Mouse (Mus musculus): Measurements from ENCODE around the gene Lrrc4b. TPM values are rescaled to one million over a fixed set of nuclear protein-coding genes. Genes with fewer than 3 reads are reported as not detected.

Lrrc4b gene
- polyA plus RNA-seq, 1 experiment from 2014 or later, result 11.4 TPM

DNA sequence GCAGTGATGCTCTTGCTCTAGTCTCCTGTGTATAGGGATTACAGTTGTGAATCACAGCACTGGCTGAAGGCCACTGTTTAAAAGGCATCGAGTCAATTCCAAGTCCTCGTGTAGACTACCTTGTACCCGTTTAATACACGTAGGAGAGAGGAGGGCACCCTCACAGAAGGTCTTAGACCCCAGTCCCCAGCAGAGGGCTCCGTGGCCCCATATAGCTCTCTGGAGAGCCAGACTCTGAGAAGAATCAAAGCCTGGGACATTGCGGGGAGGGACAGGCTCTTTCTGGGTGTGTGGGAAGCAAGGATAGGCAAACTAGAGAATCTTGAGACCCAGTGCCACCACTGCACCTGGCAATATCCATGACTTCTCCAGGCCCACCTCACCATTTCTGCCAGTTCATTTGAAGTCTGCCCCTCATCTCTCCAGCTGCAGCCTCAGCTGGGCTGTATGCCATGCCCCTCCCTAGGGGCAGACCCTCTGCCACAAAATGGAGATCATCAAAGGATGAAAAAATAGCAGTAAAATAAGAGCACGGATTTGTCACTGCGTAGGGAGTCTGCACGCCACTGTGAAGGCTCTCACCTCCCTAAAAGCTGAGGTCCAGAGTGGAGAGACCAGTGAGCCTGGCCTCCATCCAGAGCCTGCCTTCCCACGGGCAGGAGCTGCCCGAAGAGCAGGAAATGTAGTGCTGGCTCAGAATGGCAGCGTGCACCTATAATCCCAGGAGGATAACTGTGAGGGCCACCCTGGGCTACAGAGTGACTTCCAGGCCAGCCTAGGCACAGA is 17.4 kb downstream of the Lrrc4b start:
- H3K4me1 ChIP-seq (replicated peaks; ENCODE audit: control insufficient read depth, insufficient read depth, low read length), result peaks cover 13% of the 10 kb centered on the region
- H3K9ac ChIP-seq (ENCODE audit: low read depth, low read length), result no peak overlapping the region
- no peak overlapping the region for H3K27ac ChIP-seq (ENCODE audit: low read depth, low read length)
- WGBS, result 57% methylated on average over 12 of the region's 12 CpGs
- ATAC-seq (ENCODE audit: low FRiP score) (no peak), DNase-seq (ENCODE audit: low spot score) (no peak)
- no peak overlapping the region for H3K4me3 ChIP-seq (ENCODE audit: low read depth, low read length)
- H3K4me2 ChIP-seq (replicated peaks; ENCODE audit: low read depth, low read length), result no peak overlapping the region
- H3K36me3 ChIP-seq (ENCODE audit: control insufficient read depth, insufficient read depth, low read length), result peaks cover 15% of the 10 kb centered on the region
- H3K9me3 ChIP-seq (ENCODE audit: control insufficient read depth, low read length), result no peaks in the 10 kb centered on the region
- peaks cover 13% of the 10 kb centered on the region for H3K27me3 ChIP-seq (ENCODE audit: control insufficient read depth, insufficient read depth, low read length)

DNA sequence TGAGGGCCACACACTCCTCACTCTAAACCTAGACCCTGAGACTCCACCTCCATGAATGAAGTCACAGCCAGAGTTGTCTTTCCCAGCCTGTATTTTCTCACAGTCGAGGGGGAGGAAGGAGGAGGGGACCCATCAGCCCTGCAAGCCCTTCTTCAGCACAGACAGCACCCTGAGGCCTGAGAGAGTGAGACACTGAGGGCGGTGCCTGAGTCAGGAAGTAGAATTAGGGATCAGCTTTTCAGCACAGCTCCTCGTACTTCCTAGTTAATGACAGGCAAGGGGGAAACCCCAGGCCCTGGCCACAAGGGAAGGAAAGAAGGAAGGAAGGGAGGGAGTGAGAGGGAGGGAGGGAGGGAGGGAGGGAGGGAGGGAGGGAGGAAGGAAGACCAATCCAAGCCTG is 24.4 kb downstream of the Lrrc4b start:
- no peak overlapping the region for H3K9ac ChIP-seq (ENCODE audit: low read depth, low read length)
- H3K4me3 ChIP-seq (ENCODE audit: low read depth, low read length), result no peak overlapping the region
- no peaks in the 10 kb centered on the region for H3K9me3 ChIP-seq (ENCODE audit: control insufficient read depth, low read length)
- no peak overlapping the region for H3K27ac ChIP-seq (ENCODE audit: low read depth, low read length)
- no peaks in the 10 kb centered on the region for H3K4me1 ChIP-seq (replicated peaks; ENCODE audit: control insufficient read depth, insufficient read depth, low read length)
- no peak overlapping the region for H3K4me2 ChIP-seq (replicated peaks; ENCODE audit: low read depth, low read length)
- 33% methylated on average over 3 of the region's 3 CpGs for WGBS
- peaks cover 13% of the 10 kb centered on the region; the same call in 1 of the 2 replicates for H3K36me3 ChIP-seq (ENCODE audit: control insufficient read depth, insufficient read depth, low read length)
- ATAC-seq (ENCODE audit: low FRiP score) (no peak), DNase-seq (ENCODE audit: low spot score) (no peak)
- no peaks in the 10 kb centered on the region for H3K27me3 ChIP-seq (ENCODE audit: control insufficient read depth, insufficient read depth, low read length)

DNA sequence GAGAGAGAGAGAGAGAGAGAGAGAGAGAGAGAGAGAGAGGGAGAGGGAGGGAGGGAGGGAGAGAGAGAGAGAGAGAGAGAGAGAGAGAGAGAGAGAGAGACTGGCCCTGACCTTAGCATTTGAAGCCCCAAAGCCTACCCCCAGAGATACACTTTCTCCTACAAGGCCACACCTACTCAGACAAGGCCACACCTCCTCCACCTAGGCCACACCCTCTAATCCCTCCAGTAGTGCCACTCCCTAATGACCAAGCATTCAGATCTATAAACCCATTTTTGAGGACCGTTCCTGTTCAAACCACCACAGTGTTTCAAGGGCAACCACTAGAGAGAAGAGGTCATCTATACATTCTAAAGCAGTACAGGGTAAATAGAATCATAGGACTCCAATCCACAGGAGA is 27.5 kb downstream of the Lrrc4b start:
- DNase-seq (ENCODE audit: low spot score) (no peak), ATAC-seq (ENCODE audit: low FRiP score) (no peak)
- Histone ChIP-seq H3K27me3 (ENCODE audit: control insufficient read depth, insufficient read depth, low read length) (peaks cover 9% of the 10 kb centered on the region), H3K4me3 (ENCODE audit: low read depth, low read length) (no peak overlapping the region), H3K27ac (ENCODE audit: low read depth, low read length) (no peak overlapping the region), H3K9ac (ENCODE audit: low read depth, low read length) (no peak overlapping the region), H3K9me3 (ENCODE audit: control insufficient read depth, low read length) (no peaks in the 10 kb centered on the region), H3K36me3 (ENCODE audit: control insufficient read depth, insufficient read depth, low read length) (peaks cover 10% of the 10 kb centered on the region; the same call in 1 of the 2 replicates), H3K4me1 (replicated peaks; ENCODE audit: control insufficient read depth, insufficient read depth, low read length) (no peaks in the 10 kb centered on the region), H3K4me2 (replicated peaks; ENCODE audit: low read depth, low read length) (no peak overlapping the region)
- 89% methylated on average over 1 of the region's 1 CpGs for WGBS

DNA sequence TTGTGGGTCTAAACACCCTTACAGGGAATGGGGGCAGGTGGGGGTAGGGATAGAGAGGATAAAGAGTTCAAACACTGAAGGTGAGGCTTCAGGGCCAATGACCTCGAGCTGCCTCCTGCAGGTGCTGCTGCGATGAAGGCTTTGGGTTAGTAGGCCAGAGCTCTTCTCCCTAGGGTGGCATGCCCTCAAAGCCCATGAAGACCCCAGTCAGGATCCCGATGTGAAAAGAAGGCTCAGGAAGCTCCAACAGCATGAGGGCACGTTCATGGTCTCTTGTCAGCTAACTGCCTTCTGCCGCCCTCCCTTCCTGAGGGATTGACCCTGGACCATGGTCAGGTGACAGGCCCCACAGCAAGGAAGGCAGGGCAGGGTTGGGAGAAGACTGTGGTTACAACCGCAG is 31.2 kb downstream of the Lrrc4b start:
- DNase-seq (ENCODE audit: low spot score) (no peak), ATAC-seq (ENCODE audit: low FRiP score) (no peak)
- Histone ChIP-seq H3K9ac (ENCODE audit: low read depth, low read length) (no peak overlapping the region), H3K9me3 (ENCODE audit: control insufficient read depth, low read length) (no peaks in the 10 kb centered on the region), H3K27me3 (ENCODE audit: control insufficient read depth, insufficient read depth, low read length) (peaks cover 21% of the 10 kb centered on the region), H3K36me3 (ENCODE audit: control insufficient read depth, insufficient read depth, low read length) (peaks cover 22% of the 10 kb centered on the region; the same call in 1 of the 2 replicates), H3K4me3 (ENCODE audit: low read depth, low read length) (no peak overlapping the region), H3K4me1 (replicated peaks; ENCODE audit: control insufficient read depth, insufficient read depth, low read length) (peaks cover 8% of the 10 kb centered on the region), H3K27ac (ENCODE audit: low read depth, low read length) (no peak overlapping the region), H3K4me2 (replicated peaks; ENCODE audit: low read depth, low read length) (no peak overlapping the region)
- 76% methylated on average over 6 of the region's 6 CpGs for WGBS

DNA sequence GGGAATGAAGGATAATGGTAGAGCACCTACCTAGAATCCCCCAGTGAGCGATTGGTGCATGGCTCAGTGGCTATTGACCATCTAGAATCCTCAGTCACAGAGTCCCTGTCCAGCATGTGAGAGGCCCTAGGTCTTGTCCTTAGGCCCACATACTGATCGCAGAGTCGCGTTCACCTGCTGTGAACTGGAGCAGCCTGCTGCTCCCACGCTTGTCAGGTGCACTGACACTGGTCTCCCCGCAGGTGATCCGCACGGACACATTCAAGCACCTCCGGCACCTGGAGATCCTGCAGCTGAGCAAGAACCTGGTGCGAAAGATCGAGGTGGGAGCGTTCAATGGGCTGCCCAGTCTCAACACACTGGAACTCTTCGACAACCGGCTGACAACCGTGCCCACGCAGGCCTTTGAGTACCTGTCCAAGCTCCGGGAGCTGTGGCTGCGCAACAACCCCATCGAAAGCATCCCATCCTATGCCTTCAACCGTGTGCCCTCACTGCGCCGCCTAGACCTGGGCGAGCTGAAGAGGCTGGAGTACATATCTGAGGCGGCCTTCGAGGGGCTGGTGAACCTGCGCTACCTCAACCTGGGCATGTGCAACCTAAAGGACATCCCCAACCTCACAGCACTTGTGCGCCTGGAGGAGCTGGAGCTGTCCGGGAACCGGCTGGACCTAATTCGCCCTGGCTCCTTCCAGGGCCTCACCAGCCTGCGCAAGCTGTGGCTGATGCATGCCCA is 32.1 kb downstream of the Lrrc4b start:
- H3K27ac ChIP-seq (ENCODE audit: low read depth, low read length), result no peak overlapping the region
- peaks cover 21% of the 10 kb centered on the region for H3K27me3 ChIP-seq (ENCODE audit: control insufficient read depth, insufficient read depth, low read length)
- H3K9ac ChIP-seq (ENCODE audit: low read depth, low read length), result no peak overlapping the region
- no peak for ATAC-seq (ENCODE audit: low FRiP score)
- DNase-seq (ENCODE audit: low spot score), result no peak
- peaks cover 22% of the 10 kb centered on the region; the same call in 1 of the 2 replicates for H3K36me3 ChIP-seq (ENCODE audit: control insufficient read depth, insufficient read depth, low read length)
- WGBS, result 80% methylated on average over 31 of the region's 31 CpGs
- no peak overlapping the region for H3K4me2 ChIP-seq (replicated peaks; ENCODE audit: low read depth, low read length)
- no peaks in the 10 kb centered on the region for H3K9me3 ChIP-seq (ENCODE audit: control insufficient read depth, low read length)
- no peak overlapping the region for H3K4me3 ChIP-seq (ENCODE audit: low read depth, low read length)
- H3K4me1 ChIP-seq (replicated peaks; ENCODE audit: control insufficient read depth, insufficient read depth, low read length), result peaks cover 8% of the 10 kb centered on the region

DNA sequence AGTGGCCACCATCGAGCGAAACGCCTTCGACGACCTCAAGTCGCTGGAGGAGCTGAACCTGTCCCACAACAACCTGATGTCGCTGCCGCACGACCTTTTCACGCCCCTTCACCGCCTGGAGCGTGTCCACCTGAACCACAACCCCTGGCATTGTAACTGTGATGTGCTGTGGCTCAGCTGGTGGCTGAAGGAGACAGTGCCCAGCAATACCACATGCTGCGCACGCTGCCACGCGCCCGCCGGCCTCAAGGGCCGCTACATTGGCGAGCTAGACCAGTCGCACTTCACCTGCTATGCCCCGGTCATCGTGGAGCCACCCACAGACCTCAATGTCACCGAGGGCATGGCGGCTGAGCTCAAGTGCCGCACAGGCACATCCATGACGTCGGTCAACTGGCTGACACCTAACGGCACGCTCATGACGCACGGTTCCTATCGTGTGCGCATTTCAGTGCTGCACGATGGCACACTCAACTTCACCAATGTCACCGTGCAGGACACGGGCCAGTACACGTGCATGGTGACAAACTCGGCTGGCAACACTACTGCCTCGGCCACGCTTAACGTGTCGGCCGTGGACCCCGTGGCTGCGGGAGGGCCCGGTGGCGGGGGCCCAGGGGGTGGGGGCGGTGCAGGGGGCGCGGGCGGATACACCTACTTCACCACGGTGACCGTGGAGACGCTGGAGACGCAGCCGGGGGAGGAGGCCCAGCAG is 32.8 kb downstream of the Lrrc4b start:
- 64% methylated on average over 57 of the region's 57 CpGs for WGBS
- H3K9ac ChIP-seq (ENCODE audit: low read depth, low read length), result no peak overlapping the region
- ATAC-seq (ENCODE audit: low FRiP score) (no peak), DNase-seq (ENCODE audit: low spot score) (no peak)
- H3K4me3 ChIP-seq (ENCODE audit: low read depth, low read length), result no peak overlapping the region
- peaks cover 21% of the 10 kb centered on the region for H3K27me3 ChIP-seq (ENCODE audit: control insufficient read depth, insufficient read depth, low read length)
- H3K27ac ChIP-seq (ENCODE audit: low read depth, low read length), result no peak overlapping the region
- H3K4me1 ChIP-seq (replicated peaks; ENCODE audit: control insufficient read depth, insufficient read depth, low read length), result peaks cover 8% of the 10 kb centered on the region
- H3K36me3 ChIP-seq (ENCODE audit: control insufficient read depth, insufficient read depth, low read length), result peaks cover 22% of the 10 kb centered on the region; the same call in 1 of the 2 replicates
- H3K4me2 ChIP-seq (replicated peaks; ENCODE audit: low read depth, low read length), result no peak overlapping the region
- H3K9me3 ChIP-seq (ENCODE audit: control insufficient read depth, low read length), result no peaks in the 10 kb centered on the region

DNA sequence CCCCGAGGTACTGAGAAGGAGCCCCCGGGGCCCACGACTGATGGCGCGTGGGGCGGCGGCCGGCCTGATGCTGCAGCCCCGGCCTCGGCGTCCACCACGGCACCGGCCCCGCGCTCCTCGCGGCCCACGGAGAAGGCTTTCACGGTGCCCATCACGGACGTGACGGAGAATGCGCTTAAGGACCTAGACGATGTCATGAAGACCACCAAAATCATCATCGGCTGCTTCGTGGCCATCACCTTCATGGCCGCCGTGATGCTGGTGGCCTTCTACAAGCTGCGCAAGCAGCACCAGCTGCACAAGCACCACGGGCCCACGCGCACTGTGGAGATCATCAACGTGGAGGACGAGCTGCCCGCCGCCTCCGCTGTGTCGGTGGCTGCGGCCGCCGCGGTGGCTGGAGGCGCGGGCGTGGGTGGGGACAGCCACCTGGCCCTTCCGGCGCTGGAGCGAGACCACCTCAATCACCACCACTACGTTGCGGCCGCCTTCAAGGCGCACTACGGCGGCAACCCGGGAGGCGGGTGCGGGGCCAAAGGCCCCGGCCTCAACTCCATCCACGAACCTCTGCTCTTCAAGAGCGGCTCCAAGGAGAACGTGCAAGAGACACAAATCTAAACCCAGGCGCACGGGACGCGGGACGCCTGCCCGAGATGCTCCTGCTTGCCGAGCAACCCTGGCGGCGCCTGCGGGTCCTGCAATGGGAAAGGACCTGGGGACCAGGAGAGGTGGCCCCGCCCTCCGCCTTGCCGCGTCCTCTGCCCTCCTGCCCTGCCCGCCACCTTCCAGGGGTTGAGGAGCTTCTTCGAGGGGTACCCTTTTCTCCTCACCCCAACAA is 33.6 kb downstream of the Lrrc4b start:
- 20% methylated on average over 75 of the region's 77 CpGs for WGBS
- Histone ChIP-seq H3K36me3 (ENCODE audit: control insufficient read depth, insufficient read depth, low read length) (peaks cover 21% of the 10 kb centered on the region; the same call in 1 of the 2 replicates), H3K4me3 (ENCODE audit: low read depth, low read length) (no peak overlapping the region), H3K9me3 (ENCODE audit: control insufficient read depth, low read length) (no peaks in the 10 kb centered on the region), H3K27ac (ENCODE audit: low read depth, low read length) (no peak overlapping the region), H3K27me3 (ENCODE audit: control insufficient read depth, insufficient read depth, low read length) (peaks cover 21% of the 10 kb centered on the region), H3K4me2 (replicated peaks; ENCODE audit: low read depth, low read length) (no peak overlapping the region; the same call in 1 of the 2 replicates), H3K4me1 (replicated peaks; ENCODE audit: control insufficient read depth, insufficient read depth, low read length) (peaks cover 8% of the 10 kb centered on the region), H3K9ac (ENCODE audit: low read depth, low read length) (no peak overlapping the region)
- DNase-seq (ENCODE audit: low spot score), result peak; percentile 76
- no peak for ATAC-seq (ENCODE audit: low FRiP score)

DNA sequence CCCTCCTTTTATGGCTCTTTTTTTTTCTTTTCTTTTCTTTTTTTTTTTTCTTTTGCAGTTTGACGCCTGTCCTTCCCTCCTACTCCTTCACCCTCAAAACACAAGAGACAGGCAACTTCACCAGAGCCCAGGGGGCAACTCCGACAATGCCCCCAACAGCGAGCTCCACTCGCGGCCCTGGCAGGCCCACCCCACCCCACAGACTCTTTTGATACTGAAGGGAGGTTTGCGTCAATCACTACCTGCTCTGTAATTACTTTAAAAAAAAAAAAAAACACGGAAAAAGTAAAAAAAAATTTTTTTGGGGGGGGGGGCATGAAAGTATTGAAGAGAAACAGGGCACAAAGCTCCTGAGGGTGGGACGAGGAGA is 34.2 kb downstream of the Lrrc4b start:
- Histone ChIP-seq H3K4me2 (replicated peaks; ENCODE audit: low read depth, low read length) (no peak overlapping the region), H3K9me3 (ENCODE audit: control insufficient read depth, low read length) (no peaks in the 10 kb centered on the region), H3K4me3 (ENCODE audit: low read depth, low read length) (no peak overlapping the region), H3K4me1 (replicated peaks; ENCODE audit: control insufficient read depth, insufficient read depth, low read length) (peaks cover 8% of the 10 kb centered on the region), H3K27me3 (ENCODE audit: control insufficient read depth, insufficient read depth, low read length) (peaks cover 21% of the 10 kb centered on the region), H3K27ac (ENCODE audit: low read depth, low read length) (no peak overlapping the region), H3K9ac (ENCODE audit: low read depth, low read length) (no peak overlapping the region), H3K36me3 (ENCODE audit: control insufficient read depth, insufficient read depth, low read length) (peaks cover 17% of the 10 kb centered on the region; the same call in 1 of the 2 replicates)
- DNase-seq (ENCODE audit: low spot score) (no peak), ATAC-seq (ENCODE audit: low FRiP score) (no peak)
- 36% methylated on average over 8 of the region's 8 CpGs for WGBS
